Mouse (Mus musculus): Measurements from ENCODE around the gene Tmprss12.
"Not testable (repeated sequence)": the region's sequence is repeated elsewhere in the genome, so short reads cannot be mapped to it uniquely, and the experiment has no call there.

The Tmprss12 gene

DNA sequence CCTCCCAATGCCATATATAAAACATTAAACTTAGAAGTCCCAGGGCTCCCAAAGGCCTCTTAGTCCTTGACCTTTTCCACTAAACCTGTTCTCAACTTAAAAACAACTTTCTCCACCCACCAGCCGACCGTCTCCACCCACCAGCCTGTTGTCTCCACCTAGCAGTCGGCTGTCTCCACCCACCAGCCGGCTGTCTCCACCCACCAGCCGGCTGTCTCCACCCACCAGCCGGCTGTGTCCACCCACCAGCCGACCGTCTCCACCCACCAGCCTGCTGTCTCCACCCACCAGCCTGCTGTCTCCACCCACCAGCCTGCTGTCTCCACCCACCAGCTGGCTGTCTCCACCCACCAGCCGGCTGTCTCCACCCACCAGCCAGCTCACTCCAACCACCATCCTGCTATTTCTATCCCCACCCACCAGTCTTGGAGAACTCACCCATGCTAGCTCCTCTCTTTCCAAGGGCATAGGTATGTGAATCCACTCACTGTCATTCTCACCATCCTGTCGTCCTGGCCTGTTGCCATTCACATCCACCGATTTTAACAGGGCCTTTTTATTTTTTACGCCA is 43.5 kb downstream of the Tmprss12 start:
- no peak for DNase-seq (ENCODE audit: low spot score in 2 of 2)

DNA sequence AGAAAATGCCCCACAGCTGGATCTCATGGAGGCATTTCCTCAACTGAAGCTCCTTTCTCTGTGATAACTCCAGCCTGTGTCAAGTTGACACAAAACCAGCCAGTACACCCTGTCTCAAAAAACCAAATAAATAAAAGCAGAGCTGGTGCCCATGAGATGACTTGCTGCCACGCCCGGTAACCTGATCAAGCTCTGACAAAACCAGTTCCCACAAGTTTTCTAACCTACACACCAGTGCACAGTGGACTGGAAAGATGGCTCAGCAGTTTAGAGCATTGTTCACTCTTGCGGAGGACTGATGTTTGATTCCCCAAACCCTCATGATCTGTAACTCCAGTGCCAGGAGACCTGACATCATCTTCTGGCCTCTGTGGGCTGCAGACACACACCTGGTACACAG is 44.6 kb downstream of the Tmprss12 start:
- no peak for DNase-seq (ENCODE audit: low spot score in 2 of 2)

GRCm38 (mm10) chr15:100328089-100328488 is 47.5 kb downstream of the Tmprss12 start:
- DNase-seq (ENCODE audit: low spot score in 2 of 2): not testable (repeated sequence)

DNA sequence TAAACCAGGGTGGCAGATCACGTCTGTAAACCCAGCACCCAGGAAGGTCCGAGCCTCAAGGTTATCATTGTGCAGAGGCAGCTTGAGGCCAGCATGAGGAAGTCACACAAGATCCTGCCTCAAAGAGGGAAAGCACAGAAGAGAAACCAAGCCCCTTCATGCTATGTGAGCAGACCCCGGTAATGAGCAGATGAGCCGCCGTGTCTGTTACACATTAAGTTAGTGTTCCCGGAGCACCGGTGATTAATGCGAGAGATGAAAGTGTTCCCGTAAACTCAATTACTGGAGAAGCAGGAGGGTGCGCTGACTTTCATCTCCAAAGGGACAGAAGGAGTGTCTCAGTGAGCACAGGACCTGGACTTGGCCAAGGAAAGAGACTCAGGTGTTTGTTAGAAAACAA is 48.7 kb downstream of the Tmprss12 start:
- not testable (repeated sequence) for DNase-seq (ENCODE audit: low spot score in 2 of 2)

GRCm38 (mm10) chr15:100330739-100331138 is 50.1 kb downstream of the Tmprss12 start:
- DNase-seq (ENCODE audit: low spot score in 2 of 2): no peak

DNA sequence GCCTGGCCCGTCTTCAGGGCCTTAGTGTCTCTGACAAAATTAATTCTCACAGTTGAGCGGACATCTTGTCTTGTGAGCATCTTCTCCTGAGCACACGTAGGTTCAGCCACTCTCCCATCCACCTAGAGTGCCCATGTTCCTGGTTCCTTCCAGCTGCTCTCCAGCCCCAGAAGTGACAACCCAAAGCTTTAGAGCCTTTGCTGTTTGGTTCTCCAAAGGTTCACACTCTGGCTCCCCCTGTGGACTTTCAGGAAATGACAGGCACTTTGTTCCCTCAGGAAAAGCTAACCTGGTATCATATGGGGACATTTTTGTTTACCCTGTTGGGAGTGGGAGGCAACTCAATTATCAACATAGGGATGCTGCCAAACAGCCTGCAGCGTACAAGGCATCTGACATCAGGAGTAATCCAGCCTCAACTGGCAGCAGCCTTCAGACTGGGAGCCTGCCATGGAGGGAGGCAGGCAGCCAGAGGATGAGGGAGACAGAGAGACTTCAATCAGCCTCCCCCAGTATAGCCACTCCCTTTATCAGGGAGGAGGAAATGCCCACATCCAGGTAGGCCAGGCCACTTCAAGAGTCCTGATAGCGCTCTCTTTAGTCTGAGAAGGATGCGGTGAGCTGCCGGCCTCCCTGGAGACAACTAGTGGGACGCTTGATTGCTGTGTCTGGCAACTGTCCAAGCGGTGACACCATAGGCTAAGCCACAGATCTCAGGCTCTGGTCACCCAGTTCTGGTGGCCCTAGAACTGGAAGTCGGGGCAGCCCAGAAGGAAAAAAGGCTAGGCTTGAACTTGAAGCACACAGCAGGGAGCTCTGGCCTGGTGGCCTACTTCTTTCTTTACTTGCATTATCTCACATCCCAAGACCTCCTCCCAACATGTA is 51.7 kb downstream of the Tmprss12 start:
- DNase-seq (ENCODE audit: low spot score in 2 of 2): not testable (repeated sequence)

DNA sequence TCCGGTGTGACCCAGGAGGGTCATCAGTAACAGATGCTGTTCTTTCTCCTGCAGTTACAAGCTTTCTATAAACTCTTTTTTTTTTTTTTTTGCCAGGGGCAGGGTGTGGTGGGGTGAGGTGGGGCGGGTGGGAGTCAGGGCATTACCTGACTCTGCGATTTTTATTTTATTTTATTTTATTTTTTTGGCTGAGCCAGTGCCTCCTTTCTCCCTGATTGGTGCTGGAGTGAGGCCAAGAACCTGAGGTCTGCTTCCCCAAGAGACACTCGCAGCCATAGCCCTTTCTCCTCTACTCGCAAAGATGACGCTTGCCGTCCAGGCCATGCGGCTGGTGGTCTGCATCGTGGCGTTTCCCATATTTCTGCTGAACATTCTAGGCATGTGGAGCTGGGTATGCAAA is 54.0 kb downstream of the Tmprss12 start, which contains the start of gene Mettl7a3:
Gene Mettl7a3 (plus strand): TSS at position 301 of the 400 bp plus-strand sequence.
- DNase-seq (ENCODE audit: low spot score in 2 of 2): no peak

GRCm38 (mm10) chr15:100337328-100337727 is 56.7 kb downstream of the Tmprss12 start:
- DNase-seq (ENCODE audit: low spot score in 2 of 2): not testable (repeated sequence)

GRCm38 (mm10) chr15:100337847-100338246 is 57.2 kb downstream of the Tmprss12 start:
- DNase-seq (ENCODE audit: low spot score in 2 of 2): not testable (repeated sequence)

DNA sequence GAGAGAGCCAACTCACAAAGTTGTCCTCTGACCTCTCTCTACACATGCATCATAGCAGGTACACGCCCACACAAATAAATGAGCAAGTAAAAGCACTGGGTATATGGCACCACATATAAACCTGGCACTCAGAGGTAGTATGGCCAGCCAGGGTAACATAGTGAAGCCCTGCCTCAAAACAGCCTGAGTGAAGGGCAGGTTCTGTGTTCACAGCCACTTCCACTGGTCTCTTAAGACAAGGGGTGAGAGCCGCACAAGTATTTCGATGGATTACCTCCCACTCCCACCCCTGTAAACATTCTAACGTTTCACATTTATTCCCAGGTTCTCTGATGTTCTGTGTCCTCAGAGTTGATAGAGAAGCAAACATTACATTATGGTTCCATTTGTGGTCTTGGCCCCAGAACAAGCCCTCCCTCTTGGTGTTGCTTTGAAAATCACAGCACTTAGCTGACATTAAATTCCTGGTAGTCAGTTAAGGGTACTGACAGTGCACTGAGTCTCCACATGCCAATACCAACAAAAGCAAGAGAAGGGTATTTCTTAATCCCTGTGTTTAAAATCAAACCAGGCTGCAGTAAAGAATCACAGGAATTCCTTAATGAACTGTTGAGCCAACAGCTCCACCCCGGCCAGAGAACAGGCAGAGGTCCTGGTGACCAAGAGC is 60.8 kb downstream of the Tmprss12 start:
- DNase-seq (ENCODE audit: low spot score in 2 of 2): not testable (repeated sequence)

Data from right cerebral cortex, postnatal 36 days (tissue).